Mouse (Mus musculus) forebrain, embryonic 11.5 days (tissue): ENCODE measurements around the gene Zfp592. TPM values are rescaled to one million over a fixed set of nuclear protein-coding genes. Genes with fewer than 3 reads are reported as not detected.
"Not testable (repeated sequence)": the region's sequence is repeated elsewhere in the genome, so short reads cannot be mapped to it uniquely, and the experiment has no call there.

ENCODE experiments used
- ATAC-seq: fragments of 200-750 bp; cut with Nextera tagmentation; replicated peaks from 2 replicates; pipeline ENCODE4 v1.8.0; 2017; ENCODE audit warnings: moderate TSS enrichment; ENCODE audit not compliant: low FRiP score
- DNase-seq: peaks from one replicate; pipeline ENCODE4 v3.0.0-alpha.2; 2017; ENCODE audit warnings: low spot score
- H3K27ac ChIP-seq: fragments of 300-500 bp; sonication (generic); 2 replicates; pipeline ENCODE4 v1.5.1; 2014; ENCODE audit warnings: low read depth, low read length
- H3K27me3 ChIP-seq: fragments of 300-500 bp; sonication (generic); 2 replicates; pipeline ENCODE4 v1.6.1; 2014; ENCODE audit warnings: mild to moderate bottlenecking, low read length, mixed read lengths; ENCODE audit not compliant: control insufficient read depth, insufficient read depth
- H3K36me3 ChIP-seq: fragments of 300-500 bp; sonication (generic); 2 replicates; pipeline ENCODE4 v1.6.1; 2014; ENCODE audit warnings: mild to moderate bottlenecking, low read length, moderate library complexity, mixed read lengths; ENCODE audit not compliant: control insufficient read depth, insufficient read depth
- H3K4me1 ChIP-seq: fragments of 300-500 bp; sonication (generic); replicated peaks from 2 replicates; pipeline ENCODE4 v1.6.1; 2014; ENCODE audit warnings: low read length, mixed read lengths; ENCODE audit not compliant: control insufficient read depth, insufficient read depth
- H3K4me2 ChIP-seq: fragments of 300-500 bp; sonication (generic); 2 replicates; pipeline ENCODE4 v1.6.1; 2014; ENCODE audit warnings: low read depth, mild to moderate bottlenecking, low read length, moderate library complexity, mixed read lengths; ENCODE audit not compliant: severe bottlenecking
- H3K4me3 ChIP-seq: fragments of 300-500 bp; sonication (generic); 2 replicates; pipeline ENCODE4 v1.5.1; 2014; ENCODE audit warnings: low read depth, low read length
- H3K9ac ChIP-seq: fragments of 300-500 bp; sonication (generic); 2 replicates; pipeline ENCODE4 v1.6.1; 2014; ENCODE audit warnings: low read length
- H3K9me3 ChIP-seq: fragments of 300-500 bp; sonication (generic); 2 replicates; pipeline ENCODE4 v1.6.1; 2016; ENCODE audit warnings: low read length, mixed read lengths; ENCODE audit not compliant: control insufficient read depth
- WGBS: fragments of 180-500 bp; shearing (Covaris S2); extraction: QIAGEN DNeasy Blood & Tissue Kit; methylation state at CpG from one replicate; pipeline ENCODE4 v1.1.7; 2014; 5-methylcytosine and 5-hydroxymethylcytosine counted together
- polyA plus RNA-seq: library from polyadenylated mRNA; unstranded; fragments of >200 nt; fragmentation: Nextera tagmentation; extraction: Ambion mirVana; gene quantifications from 2 replicates; pipeline ENCODE4 v1.2.1, GENCODE M21; 2014

Gene Zfp592
- polyA plus RNA-seq, 1 experiment from 2014 or later = 15.9 TPM

DNA sequence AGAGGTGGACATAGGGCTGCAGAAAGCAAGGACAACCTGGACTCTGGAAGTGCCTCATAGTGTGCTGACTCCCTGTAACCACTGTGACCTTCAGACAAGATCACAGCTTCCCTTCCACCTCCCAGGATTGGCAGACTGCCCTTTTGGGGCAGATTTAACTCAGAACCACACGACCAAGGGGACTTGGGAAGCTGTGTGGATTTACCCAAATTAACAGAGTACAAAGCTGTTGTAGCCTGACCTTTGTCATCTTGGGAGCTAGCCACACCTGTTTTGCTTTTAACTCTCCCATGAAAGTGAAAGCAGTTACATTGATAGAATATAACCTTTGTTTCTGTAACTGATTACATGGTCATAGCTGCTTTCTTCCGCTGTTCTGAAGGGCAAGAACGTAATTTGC lies 22.6 kb upstream of the Zfp592 start:
- Histone ChIP-seq H3K9ac (no peak overlapping the region), H3K4me1 (no peaks in the 10 kb centered on the region), H3K27me3 (no peaks in the 10 kb centered on the region), H3K4me2 (no peak overlapping the region), H3K9me3 (no peaks in the 10 kb centered on the region), H3K36me3 (no peaks in the 10 kb centered on the region), H3K27ac (no peak overlapping the region), H3K4me3 (no peak overlapping the region)
- 69% methylated on average over 3 of the region's 3 CpGs for WGBS
- ATAC-seq (no peak), DNase-seq (no peak)

DNA sequence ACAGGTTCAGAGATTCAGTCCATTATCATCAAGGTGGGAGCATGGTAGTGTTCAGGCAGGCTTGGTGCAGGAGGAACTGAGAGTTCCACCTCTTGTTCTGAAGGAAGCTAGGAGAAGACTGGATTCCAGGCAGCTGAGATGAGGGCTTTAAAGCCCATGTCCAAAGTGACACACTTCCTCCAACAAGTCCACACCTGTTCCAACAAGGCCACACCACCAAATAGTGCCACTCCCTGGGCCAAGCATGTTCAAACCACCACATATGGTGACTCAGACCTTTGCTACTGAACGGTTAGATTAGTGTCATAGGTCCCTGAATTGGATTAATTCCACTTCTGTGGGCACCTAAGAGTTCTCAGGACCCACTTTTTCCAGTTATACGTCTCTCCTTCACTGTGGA lies 22.1 kb upstream of the Zfp592 start:
- H3K4me2 ChIP-seq = no peak overlapping the region
- DNase-seq (no peak), ATAC-seq (no peak)
- no peaks in the 10 kb centered on the region for H3K9me3 ChIP-seq
- H3K4me1 ChIP-seq = no peaks in the 10 kb centered on the region
- H3K27ac ChIP-seq = no peak overlapping the region
- WGBS = 74% methylated on average over 2 of the region's 2 CpGs
- no peak overlapping the region for H3K4me3 ChIP-seq
- no peaks in the 10 kb centered on the region for H3K36me3 ChIP-seq
- no peak overlapping the region for H3K9ac ChIP-seq
- H3K27me3 ChIP-seq = no peaks in the 10 kb centered on the region

DNA sequence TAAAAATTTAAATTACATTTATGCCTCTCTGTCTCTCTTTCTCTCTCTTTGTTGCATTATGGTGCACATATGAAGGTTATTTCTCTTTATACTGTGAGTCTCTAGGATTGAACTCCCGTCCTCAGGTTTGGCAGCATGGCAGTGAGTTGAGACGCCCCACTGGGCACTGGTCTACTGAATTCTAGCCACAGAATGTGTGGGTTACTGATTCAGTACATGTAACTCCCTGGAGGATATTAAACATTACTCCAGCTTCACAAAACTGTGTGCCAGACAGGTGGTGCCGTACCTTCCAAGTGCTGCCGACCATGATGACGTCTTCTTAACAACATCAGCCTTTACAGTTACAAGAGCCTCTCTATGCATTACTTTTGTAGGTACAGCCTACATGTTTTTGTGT lies 21.4 kb upstream of the Zfp592 start:
- DNase-seq = no peak
- Histone ChIP-seq H3K27ac (no peak overlapping the region), H3K4me1 (no peaks in the 10 kb centered on the region), H3K4me3 (no peak overlapping the region), H3K27me3 (no peaks in the 10 kb centered on the region), H3K9me3 (no peaks in the 10 kb centered on the region), H3K4me2 (no peak overlapping the region), H3K9ac (no peak overlapping the region), H3K36me3 (no peaks in the 10 kb centered on the region)
- 88% methylated on average over 5 of the region's 5 CpGs for WGBS
- no peak for ATAC-seq

DNA sequence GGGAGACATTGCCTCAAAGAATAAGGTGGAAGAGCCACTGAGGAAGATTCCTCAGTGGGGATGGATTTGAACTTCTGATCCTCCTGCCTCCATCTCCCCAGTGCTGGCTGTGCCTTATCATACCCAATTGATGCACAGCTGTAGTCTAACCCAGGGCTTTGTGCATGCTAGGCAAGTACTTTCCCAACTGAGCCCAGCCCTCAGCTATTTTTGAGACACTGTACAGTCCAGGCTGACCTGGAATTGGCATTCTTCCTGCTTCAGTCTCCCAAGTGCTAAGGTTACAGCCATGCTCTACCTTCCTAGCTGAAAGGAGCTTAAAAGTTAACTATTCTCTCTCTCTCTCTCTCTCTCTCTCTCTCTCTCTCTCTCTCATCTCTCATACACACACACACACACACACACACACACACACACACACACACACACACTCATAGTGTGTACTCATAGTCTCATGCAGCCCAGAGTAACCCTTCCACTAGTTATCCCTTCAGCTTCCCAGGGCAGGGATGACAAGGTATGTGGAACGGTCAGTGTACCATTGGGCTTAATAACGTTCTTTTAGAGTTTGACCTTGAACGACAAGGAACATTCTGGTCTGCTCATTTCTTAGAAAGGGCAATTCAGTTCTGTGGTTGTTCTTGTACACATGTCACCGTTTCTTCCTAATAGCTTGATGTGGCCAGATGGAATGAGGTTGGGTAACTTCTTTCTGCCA lies 20.4 kb upstream of the Zfp592 start:
- H3K4me2 ChIP-seq, H3K9ac ChIP-seq, H3K9me3 ChIP-seq, H3K36me3 ChIP-seq, H3K4me3 ChIP-seq, H3K4me1 ChIP-seq, H3K27me3 ChIP-seq, H3K27ac ChIP-seq, DNase-seq, ATAC-seq: not testable (repeated sequence)
- WGBS = 86% methylated on average over 4 of the region's 4 CpGs

- not testable (repeated sequence) for H3K4me2 ChIP-seq, H3K4me1 ChIP-seq, DNase-seq, ATAC-seq, H3K36me3 ChIP-seq, H3K27ac ChIP-seq, H3K9ac ChIP-seq, H3K27me3 ChIP-seq, H3K9me3 ChIP-seq, H3K4me3 ChIP-seq
- 90% methylated on average over 3 of the region's 3 CpGs for WGBS
Measured at GRCm38 (mm10) chr7:80973638-80974015, 19.9 kb upstream of the Zfp592 start.

DNA sequence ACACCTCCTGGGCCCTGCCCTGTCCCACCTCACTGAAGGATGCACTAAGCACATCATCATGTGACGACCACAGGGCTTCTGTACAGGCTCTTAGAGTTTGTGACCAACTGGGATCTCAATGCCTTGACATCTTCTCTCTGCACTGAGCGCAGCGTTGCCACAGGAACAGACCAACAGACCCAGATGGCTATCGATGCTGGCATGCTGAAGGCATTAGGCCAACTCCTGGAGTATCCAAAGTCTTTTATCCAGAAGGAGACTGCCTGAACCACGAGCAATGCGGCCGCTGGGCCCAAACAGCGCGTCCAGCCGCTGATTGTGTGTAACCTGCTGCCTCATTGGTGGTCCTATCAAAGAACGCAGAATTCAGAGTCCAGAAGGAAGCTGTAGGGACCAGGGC lies 12.9 kb upstream of the Zfp592 start:
- no peak for DNase-seq
- H3K4me3 ChIP-seq = no peak overlapping the region
- no peaks in the 10 kb centered on the region for H3K36me3 ChIP-seq
- no peak overlapping the region for H3K9ac ChIP-seq
- H3K4me2 ChIP-seq = no peak overlapping the region
- ATAC-seq = no peak
- no peaks in the 10 kb centered on the region for H3K9me3 ChIP-seq
- no peaks in the 10 kb centered on the region for H3K27me3 ChIP-seq
- H3K4me1 ChIP-seq = no peaks in the 10 kb centered on the region
- 92% methylated on average over 11 of the region's 11 CpGs for WGBS
- H3K27ac ChIP-seq = no peak overlapping the region

DNA sequence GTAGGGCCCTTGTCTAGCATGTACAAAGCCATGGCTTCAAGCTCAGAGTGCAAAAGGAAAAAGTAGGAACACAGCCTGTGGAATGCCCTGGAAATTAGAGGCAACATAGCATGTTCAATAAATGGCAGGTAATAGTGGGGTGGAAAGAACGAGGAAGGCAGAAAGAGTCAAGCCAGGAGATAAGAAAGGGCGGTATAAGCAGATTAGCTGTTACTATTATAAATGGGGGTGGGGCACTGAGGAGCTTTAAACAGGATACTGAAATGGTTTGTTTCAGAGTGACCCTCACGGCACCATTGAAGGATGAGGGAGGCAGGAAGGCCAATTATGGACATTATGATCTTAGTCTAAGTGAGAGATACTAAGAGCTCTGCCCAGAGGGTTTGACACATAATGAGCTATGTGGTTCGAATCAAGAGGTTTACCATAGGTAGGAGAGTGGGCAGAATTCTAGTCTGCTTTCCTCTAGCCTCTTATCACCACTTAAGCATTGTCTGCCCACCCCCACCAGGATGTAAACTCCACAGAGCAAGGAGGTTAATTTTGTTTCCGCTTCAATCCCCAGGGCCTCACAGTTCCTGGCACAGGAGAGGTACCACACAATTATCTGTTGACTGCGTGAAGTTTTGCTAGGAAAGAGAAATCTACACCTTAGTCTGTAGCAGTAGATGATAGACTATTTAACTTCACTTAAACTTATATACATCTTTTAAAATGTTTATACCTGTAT lies 6.9 kb upstream of the Zfp592 start:
- no peak overlapping the region for H3K9ac ChIP-seq
- H3K36me3 ChIP-seq = no peaks in the 10 kb centered on the region
- DNase-seq (no peak), ATAC-seq (no peak)
- 63% methylated on average over 6 of the region's 6 CpGs for WGBS
- no peaks in the 10 kb centered on the region for H3K27me3 ChIP-seq
- H3K4me2 ChIP-seq = no peak overlapping the region
- H3K4me3 ChIP-seq = no peak overlapping the region
- H3K27ac ChIP-seq = no peak overlapping the region
- peaks cover 2% of the 10 kb centered on the region; the same call in 1 of the 2 replicates for H3K4me1 ChIP-seq
- H3K9me3 ChIP-seq = no peaks in the 10 kb centered on the region

GRCm38 (mm10) chr7:80987805-80988625 lies 5.5 kb upstream of the Zfp592 start:
- H3K27me3 ChIP-seq = no peaks in the 10 kb centered on the region
- DNase-seq = no peak
- H3K9me3 ChIP-seq = no peaks in the 10 kb centered on the region
- H3K4me3 ChIP-seq = no peak overlapping the region
- peaks cover 7% of the 10 kb centered on the region; the same call in 1 of the 2 replicates for H3K4me1 ChIP-seq
- 93% methylated on average over 4 of the region's 4 CpGs for WGBS
- H3K27ac ChIP-seq = no peak overlapping the region
- no peak for ATAC-seq
- no peak overlapping the region for H3K4me2 ChIP-seq
- H3K9ac ChIP-seq = no peak overlapping the region
- H3K36me3 ChIP-seq = no peaks in the 10 kb centered on the region
